Mouse (Mus musculus) frontal cortex, adult (tissue): ENCODE data around the gene Trim62.

Experiments
- ATAC-seq: cut with Nextera tagmentation; 2 replicates; pipeline ENCODE4 v1.9.2; 2017; ENCODE audit warnings: mild to moderate bottlenecking, moderate library complexity, mixed read lengths; ENCODE audit not compliant: low TSS enrichment

The Trim62 gene

DNA sequence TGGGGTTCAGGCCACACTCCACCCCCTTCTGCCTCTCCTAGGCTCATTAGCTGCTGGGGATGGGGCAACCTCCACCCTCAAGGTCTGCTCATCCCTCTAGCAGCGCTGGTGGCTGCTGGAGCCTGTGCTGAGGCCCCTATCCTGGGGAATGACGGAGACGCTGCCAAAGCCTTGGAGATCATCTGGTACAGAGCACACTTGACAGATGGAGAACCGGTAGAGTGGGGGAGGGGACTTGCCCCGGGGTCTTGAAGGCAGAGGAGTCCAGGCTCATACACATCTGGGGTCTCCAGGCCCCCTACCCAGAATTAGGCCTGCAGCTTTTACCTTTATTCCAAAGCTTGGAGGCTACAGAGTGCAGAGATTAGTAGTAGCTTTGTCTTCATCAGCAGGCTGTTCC is 3.2 kb downstream of the Trim62 start:
- no peak for ATAC-seq

DNA sequence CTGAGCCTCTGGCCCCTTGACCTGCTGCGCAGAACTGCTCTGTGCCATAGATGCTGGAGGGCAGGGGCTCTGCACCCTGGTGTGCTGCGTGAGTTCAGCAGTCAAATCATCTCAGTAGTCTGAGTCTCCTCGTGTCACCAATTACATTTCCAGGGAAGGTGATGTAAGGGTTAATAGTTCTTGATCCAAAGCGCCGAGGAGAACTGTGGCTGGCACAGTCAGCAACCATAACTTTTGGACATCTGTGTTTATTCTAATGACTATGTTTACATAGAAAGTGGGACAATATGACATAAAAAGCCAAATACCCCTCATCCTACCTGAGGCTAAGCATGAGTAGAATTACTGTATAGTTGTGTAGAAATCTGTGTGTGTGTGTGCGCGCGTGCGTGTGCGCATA is 3.6 kb downstream of the Trim62 start:
- no peak for ATAC-seq

DNA sequence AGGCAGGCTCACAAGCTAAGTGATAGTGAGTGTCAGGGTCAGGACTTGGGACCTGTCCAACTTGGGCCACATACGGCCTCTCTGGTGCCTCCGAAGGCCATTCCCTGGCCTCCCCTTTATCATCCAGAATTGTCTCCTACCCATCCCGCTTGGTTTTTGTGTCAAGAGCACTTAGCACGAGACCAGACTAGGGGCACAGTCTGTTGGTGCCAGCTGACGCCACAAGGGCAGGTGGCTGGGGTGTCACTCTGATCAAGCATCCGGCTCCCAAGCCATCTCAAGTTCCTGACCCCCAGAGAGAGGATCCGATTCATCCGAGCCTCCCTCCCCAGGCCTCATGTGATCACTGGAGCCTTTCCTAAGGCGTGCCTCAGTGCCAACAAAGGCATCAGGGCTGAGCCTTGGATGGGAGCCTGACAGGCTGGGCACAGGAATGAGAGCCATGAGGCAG is 4.3 kb downstream of the Trim62 start:
- ATAC-seq, result no peak

DNA sequence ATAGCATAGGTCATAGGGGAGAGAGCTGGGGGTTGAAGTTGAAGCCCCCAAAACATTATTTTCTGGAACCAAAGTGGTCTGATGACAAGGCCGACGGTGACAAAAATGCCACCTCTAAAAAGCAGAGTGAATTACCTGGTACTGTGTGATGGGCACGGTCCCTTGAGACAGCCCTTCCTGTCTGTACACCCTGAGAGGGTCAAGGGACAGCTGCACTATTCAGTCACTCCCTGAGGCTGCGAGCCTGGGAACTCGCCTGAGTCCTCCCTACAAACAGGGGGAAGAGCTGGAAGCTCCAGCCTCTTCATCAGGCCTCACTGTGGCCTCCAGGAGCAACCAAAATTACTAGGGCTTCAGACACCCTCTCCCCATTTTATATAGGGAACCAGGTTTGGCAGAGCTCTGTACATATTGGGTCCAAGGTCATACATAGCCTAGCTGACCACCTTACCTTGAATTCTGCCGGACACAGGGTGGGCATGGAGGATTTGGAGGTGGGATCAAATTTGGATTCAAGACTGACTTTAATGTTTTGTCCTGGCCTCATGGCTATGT is 5.1 kb downstream of the Trim62 start:
- no peak for ATAC-seq

DNA sequence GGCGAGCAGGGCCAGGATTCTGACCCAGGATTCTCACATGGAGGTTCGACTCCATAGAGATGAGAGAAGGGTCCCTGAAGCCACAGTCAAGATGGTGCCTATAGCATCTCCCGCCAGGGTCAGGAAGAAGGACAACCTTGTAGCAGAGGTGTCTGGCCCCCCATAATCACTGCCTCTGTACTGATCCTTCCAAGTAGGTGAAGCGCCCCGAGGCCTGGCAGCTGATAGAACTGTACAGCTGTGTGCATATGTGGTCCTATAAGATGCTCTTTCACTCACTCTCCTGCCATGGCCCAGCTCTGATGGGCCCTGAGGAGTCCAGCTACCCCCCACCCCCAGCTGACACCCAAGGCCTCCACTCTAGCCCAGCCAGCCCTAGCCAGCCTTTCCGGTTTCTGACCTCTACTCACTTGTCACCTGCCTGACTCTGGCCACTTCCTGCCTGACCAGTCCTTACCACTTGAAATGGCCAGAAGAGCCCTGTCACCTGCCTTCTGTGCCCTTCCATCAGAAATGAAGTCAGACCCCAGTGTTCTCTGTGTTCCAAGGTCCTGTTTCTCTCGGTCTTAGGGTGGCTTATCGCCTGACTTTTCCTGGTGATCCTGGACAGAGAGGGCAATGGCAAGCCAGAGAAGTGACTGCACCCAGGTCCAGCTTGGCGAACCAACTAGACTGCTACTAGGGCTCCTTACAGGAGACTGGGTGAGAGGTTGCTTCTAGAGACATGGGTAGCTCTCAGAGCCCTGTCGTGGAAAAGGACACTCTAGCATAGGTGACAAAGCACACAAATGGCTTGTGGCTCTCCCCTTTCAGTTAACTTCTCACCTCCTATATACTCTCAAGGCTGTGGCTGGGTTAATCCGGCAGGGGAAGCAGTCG is 6.6 kb downstream of the Trim62 start:
- ATAC-seq, result no peak

DNA sequence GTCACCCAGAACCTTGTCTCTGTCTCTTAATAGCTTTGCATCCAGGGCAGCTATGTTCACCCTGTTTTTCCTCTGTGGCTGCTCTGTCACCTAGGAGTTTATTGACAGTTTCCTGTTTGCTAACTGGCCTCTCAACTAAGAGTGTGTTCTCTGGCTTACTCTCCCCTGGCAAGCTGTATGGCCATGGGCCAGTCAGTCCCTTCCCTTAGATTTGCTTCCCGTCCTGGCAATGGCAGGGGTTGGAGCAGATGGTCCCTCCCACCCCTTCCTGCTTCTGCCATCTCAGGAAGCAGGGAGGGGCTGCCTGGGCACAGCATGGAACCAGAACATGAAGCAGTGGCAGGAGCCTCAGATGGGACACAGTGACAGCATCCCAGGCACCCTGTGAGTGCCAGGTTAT is 7.8 kb downstream of the Trim62 start:
- peak; percentile 84 for ATAC-seq

DNA sequence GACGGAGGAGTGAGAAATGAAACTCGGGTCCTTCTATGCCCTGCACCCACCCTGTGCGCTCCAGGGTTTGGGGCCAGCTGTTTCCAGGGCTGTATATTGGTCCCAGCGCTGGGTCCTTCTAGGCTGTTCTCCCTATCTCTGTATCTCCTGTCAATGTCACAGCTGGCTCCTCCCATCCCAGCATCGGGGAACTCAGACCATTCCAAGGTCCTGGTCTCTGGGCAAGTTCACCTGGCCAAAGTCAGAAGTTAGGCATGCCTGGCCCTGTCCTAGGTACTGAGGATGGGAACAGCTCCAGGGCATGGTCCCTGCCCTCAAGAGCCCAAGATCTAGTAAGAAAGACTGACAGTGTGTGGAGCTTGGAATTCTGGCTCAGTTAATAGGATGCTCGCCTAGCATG is 8.4 kb downstream of the Trim62 start:
- ATAC-seq, result no peak

DNA sequence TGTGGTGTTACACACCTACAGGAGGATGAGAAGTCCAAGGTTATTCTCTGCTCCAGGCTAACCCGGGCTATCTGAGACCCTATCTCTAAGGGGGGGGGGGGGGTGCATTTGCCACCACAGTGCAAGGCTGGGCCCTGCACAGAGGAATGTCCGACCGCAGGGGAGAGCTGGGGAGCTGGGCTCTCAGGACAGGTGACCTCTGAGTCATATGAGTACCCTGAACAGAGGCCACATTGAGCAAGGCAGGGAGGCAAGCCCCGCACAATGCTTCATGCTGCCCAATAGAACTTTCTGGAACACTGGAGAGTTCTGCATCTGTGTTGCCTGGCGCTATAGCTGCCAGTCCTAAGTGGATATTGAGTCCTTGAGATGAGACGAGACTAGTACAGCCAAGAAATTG is 8.8 kb downstream of the Trim62 start:
- no peak for ATAC-seq

DNA sequence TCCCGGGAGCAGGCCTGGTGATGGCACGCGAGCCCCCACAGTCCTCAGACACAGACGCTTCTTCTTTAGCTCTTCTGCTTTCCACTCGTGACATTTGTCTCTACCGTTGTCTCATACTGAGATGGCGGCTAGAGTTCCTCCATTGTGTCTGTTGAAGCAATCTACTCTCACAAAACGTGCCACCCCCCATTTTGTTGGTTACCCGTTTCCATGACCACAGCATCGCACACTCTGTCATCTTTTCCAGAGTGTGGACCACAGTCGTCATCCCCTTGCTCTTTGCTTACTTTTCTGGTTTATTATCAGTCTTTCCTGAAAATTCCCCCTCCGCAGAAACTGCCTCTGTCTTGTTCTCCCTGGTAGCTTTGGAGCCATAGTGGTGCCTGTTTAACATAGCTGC is 10.7 kb downstream of the Trim62 start:
- ATAC-seq, result no peak

DNA sequence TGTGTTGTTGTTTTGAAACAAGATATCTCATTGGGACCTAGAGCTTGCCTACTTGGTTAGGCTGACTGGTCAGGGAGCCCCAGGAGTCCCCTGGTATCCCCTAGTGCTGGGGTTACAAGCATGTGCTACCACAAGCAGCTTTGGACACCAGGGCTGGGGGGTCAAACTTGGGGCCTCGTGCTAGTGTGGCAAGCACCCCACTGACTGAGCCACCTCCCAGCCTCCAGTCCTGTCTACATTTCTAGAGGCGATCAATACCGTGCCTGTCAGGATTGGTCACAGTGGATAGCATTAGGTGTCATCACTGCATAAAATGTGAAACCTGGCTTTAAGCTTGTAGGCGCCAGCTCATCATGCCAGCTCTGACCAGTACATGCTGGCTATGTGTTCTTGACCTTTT is 12.5 kb downstream of the Trim62 start:
- ATAC-seq, result no peak

DNA sequence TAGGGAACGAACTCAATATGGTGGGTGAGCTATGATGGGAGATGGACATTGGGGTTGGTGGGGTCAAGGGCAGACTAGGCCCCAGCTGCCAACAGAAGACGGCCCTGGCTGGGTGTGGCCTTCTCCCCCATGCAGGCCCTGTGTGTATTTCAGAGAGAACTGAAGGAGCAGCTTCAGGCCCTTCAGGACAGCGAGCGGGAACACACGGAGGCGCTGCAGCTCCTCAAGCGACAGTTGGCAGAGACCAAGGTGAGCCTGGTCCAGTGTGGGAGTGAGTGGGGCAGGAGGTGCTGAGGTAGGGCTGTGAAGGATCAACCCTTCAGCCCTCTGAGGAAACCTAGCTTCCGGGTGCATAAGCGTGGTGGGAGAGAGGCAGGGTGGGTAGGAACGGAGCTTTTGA is 13.3 kb downstream of the Trim62 start:
- ATAC-seq, result no peak

DNA sequence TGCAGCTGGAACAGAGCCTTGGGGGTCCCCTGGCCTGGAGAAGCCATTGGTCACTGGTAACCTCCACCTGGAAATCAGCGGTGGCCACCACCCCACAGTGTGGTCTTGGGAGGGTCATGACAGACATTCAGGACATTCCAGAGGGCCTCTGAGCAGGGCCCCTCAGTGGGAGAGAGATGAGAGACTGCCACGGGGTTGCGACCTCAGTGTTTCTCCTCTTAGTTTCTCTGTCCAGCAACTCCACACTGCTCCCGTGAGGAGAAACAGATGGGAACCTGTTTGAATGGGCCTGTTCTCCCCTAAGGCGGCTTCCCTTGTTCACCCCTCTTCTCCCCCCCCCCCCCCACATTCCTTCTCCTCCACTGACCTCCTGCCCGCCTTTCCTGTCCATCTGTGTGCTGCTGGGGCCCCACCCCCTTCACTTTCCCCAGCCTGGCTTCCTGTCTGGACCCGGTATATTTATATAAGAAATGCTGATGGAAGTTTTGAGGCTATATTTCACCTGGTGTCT is 14.6 kb downstream of the Trim62 start:
- no peak for ATAC-seq

DNA sequence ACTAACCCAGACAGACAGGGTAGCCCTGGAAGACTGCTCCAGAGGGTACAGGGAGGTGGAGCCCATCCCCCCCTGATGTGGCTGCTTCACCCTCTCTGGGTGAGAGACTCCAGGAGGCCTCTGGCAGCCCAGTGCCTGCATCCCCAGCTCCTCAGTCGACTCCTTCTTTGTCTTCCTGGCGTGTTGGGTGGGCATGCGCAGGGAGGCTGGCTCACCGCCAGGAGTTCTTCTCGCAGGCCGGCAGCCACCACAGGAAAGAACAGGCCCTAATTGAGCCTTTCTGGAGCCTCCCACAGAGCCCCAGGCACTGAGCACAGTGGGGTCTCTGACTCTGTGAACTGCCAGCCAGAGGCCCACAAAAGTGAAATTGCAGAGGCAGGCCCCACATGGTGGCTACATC is 16.0 kb downstream of the Trim62 start:
- no peak for ATAC-seq

DNA sequence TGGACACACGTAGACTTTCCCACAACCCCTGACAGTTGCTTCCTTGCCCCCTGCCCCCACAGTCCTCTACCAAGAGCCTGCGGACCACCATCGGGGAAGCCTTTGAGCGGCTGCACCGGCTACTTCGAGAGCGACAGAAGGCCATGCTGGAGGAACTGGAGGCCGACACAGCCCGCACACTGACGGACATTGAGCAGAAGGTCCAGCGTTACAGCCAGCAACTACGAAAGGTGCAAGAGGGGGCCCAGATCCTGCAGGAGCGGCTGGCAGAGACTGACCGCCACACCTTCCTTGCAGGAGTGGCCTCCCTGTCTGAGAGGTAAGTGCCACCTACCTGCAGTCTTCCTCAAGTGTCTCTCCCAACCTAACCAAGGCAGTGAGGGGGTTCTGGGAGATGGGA is 17.1 kb downstream of the Trim62 start:
- no peak for ATAC-seq

DNA sequence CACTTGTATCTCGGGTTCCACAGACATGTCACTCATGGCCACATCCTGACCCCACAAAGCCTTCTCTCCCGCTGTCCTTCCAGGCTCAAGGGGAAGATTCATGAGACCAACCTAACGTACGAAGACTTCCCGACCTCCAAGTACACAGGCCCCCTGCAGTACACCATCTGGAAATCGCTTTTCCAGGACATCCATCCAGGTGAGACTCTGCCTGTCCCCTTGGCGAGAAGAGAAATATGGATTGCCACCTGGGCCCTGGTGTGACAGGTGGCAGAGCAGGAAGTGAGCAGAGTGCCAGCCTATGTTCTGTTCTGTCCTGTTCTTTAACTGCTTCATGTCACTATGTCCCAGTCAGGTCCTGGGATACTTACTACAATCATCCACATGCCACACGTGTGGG is 19.0 kb downstream of the Trim62 start:
- ATAC-seq, result no peak

DNA sequence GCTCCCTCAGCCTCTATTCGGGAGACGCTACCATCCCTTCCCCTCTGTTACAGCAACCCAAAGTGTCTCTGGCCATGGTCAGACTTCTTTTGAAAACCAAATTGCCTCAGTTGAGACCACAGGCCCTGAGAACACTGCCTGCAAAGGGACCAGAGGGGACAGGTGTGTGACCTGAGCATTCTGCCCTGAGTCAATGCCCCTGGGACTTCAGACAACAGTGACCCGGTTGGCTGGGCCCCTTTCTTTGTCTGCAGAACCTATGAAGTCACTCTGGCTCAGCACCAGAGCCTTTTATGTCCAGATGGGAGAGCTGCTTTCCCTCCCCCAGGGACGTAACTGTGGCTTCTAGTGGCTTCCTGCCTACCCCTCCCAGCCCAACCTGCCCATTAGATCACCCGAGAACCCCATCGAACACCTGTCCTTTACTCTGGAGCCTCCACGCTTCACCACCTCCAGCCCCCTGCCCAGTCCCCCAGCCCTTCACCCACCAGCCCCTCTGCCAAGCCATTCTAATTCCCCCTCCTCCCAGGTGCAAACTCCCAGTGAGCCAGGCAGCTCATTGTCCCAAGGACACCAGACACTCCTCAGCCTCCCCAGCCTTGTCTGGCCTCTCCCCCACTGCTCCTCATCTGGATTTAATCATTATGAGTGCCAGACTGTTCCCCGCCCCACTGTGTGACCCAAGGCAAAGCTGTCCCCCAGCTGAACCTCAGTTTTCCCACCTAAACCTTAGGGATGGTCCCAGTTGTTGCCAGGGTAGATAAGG is 20.8 kb downstream of the Trim62 start:
- ATAC-seq, result no peak

DNA sequence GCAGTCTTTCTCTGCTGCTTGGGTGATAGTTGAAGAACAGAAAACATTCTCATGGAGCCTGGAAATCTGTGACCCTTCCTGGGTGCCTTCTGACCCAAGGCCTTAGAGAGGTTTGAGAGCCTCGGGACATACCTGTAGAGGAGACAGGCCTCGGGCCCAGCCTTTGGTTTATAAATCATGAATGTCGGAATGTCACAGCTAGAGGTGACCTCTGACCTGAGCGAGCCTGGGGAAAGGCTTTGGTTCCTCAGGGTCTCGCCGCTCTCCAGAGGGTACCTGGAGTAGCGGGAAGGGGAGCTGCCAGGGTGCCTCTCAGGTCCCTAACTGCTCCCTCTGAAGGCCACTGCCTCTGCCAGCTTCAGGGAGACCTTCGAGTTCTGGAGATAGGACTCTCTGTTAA is 21.9 kb downstream of the Trim62 start:
- ATAC-seq, result no peak

DNA sequence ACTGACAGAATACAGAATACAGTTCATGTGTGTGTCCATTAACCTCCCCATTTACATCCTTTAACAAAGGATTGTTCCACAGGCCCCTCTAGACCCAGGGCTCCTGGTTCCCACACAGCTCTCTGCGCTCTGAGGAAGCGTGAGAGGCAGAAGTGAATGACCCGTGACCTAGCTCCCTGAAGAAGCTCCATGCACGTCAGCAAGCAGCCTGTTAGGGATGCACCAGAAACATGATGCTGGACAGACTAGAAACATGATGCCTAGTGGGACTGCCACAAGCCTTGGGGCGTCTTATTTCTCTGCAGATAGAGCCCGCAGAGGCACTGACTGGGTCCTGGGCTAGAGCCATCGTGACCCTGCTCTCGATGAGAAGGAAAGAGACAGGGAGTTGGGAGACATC is 23.4 kb downstream of the Trim62 start:
- no peak for ATAC-seq

DNA sequence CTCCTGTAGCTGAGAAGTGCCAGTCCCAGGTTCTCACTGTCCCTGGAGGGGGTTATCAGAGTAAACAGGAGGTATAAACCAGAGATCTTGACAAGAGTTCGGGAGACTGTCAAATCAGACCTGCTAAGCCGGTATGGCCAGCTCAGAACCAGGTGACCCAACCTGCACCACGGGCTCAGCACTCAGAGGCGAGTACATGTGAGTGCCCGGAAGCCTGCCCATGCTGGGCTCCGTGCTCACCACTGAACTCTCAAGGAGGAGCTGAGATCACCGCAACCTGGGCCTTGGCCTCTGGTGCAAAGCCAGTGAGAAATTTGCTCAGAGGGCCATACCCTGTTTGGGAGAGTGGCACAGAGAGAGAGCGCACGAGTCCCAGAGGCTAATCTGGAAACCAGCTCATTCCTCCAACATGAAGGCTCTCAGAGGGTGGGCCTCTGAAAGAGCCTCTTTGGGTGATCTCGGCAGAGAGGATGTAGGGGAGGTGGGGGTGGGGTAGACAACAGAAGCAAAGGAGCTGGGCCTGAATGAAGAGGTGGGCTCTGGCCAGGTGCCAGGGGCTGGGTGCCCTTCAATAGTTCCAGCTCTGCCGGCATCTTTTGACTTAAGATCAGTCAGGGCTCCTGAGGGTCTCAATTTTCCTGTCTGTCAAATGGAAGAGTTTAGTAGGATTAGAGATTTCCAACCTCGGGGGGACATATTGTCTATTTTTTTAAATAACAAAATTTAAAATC is 24.0 kb downstream of the Trim62 start:
- no peak for ATAC-seq

DNA sequence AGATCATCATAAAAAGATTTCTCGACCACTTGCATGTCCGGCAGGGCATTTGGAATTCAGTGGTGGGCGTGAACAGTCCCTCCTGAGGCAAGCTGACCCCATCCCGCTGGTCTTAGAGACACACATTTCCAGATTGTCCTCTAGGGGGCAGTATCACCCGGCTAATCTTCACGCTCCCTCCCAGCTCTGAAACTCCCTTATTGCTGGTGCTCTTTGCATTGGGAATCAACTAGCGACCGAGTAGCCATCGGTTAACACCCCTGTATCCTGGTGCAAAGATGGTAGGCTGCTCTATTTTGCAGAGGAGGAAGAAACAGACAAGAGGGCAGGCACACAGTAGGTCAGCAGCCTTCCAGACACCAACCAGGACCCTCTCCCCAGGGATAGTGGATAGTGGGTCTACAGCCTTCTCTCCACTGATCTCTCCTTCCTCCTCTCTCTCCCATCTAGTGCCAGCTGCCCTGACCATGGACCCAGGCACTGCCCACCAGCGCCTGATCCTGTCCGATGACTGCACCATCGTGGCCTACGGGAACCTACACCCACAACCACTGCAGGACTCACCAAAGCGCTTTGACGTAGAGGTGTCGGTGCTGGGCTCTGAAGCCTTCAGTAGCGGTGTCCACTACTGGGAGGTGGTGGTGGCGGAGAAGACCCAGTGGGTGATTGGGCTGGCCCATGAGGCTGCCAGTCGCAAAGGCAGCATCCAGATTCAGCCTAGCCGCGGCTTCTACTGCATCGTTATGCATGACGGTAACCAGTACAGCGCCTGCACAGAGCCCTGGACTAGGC is 25.4 kb downstream of the Trim62 start:
- peak; percentile 72; the same call in 1 of the 2 replicates for ATAC-seq

DNA sequence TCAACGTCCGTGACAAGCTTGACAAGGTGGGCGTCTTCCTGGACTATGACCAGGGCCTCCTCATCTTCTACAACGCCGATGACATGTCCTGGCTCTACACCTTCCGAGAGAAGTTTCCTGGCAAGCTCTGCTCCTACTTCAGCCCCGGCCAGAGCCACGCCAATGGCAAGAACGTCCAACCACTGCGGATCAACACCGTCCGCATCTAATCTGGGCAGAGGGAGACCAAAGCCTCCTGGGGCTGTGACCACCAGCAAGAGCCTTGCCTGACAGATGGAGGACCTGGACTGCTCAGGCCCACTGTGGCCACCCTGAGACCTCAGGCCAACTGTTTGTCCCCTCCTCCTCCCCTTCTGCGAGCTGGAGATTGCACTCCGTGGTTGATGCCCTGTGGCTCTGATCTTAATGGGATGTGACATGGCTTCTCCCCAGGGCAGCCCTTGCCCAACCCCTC is 26.0 kb downstream of the Trim62 start:
- ATAC-seq, result no peak
